Mouse (Mus musculus) mature B cell (primary cell): ENCODE results near the gene Ano6.

Source experiments
- in situ Hi-C: fragments of 300-500 bp; cut with MboI; formaldehyde crosslinking; loops from 2 replicates; pipeline ENCODE4 v1.14.3; 2019

Ano6 gene

DNA sequence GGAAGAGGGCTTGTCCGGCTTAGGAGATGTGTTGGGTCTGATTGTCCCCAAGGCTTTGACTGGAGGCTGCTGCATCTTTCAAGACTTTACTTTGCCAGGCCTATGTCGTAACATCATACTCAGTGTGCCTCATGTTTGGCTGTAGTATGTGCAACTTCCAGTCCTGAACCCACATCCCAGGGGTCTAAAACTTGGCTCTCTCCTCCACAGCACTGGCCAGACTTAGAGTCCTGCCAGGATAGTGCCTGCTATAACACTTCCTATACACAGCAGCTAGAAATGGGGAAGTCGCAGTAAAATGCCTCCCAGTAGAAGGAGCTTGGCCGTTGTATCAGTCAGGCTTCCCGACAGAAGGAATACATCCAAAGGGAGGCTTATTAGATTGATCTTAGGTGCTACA, 21.9 kb upstream of the Ano6 start:
- in situ Hi-C loops: no loop called here

DNA sequence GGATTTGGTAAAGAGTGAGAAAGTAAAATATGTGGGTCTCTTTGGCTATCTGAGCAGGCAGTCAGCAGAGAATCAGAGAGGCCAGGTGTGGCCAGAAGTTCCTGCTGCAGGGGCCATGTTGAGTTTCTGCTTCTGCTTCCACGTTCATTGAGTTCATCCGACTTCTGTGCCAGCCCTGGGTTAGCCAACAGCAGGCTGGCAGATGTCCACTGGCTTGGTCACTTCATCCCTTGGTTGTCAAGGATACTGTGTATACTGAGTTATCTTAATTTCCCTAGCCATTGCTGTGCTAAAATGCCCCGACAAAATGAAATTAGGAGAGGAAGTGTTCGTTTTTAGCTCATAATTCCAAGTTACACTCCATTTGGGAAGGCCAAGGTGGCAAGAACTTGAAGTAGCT, 21.1 kb upstream of the Ano6 start:
- in situ Hi-C loops: no loop called here

DNA sequence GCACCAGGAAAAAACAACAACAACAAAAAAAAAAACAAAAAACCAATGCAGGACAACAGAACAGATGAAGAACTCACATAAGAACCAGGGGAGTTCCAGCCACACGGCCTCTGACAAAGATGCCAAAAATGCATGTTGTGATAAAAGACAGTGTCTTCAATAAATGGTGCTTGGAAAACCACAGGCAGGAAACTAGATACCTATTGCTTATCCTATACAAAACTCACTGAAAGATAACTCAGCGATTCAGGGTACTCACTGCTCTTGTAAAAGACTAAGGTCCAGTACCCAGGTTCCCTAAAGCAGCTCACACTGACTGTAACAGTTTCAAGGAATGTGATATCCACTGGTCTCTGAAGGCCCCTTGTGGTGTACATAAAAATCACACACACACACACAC, 20.3 kb upstream of the Ano6 start:
- in situ Hi-C loops: no loop called here

DNA sequence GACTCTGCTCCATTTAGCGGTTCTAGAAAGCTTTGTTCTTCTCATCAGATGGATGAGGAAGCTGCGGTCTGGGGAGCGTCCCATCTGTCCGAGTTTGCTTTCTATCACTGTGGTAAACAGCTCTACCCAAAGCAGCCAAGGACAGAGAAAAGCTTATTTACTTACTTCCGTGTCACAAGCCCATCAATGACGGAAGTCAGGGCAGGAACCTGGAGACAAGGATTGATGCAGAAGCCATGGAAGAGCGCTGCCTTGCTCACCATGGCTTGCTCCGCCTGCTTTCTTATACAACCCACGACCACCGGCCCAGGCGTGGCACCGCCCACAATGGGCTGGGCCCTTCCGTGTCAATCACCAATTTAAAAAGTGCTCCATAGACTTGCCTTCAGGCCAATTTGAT, 18.3 kb upstream of the Ano6 start:
- in situ Hi-C loops: no loop called here

DNA sequence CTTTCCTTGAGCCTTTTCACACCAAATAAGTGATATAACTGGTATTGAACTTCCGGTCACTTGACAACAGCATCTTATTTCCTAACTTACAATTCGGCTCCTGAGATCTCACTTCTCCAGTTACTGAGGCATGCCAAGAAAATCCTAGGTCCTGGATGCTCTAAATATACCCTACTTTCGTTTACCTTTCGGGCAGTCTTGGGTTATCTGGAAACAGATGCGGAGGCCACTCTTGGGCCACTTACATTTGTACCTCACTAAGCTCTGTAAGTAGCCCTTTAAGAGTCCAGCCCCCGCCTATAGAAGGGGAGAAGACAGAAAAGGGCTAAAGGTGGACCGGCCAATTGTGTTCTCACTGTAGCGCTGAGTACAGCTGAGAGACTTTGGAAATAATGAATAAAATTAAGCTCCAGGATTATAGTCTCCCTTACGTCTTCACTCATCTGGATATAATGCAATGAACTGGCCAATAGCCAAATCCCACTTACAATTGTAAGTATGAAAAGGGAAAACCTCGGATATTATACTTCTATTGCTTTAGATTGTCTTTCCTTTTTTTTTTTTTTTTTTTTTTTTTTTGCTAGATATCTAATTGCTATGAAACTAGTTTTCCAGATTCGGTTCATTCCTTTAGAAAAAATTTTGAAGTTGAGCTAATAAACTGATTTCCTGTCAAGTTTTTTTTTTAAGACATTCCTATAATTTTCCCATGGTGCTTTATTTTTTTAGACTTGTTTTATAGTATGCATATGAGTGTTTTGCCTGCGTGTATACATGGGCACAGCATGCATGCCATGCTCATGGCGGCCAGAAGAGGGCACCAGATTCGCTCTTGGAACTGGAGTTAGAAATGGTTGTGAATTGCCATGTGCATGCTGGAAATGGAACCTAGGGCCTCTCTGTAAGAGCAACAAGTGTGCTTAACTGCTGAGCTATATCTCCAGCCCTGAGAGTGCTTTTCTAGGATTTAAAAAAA, 17.5 kb upstream of the Ano6 start:
- in situ Hi-C loops: no loop called here

DNA sequence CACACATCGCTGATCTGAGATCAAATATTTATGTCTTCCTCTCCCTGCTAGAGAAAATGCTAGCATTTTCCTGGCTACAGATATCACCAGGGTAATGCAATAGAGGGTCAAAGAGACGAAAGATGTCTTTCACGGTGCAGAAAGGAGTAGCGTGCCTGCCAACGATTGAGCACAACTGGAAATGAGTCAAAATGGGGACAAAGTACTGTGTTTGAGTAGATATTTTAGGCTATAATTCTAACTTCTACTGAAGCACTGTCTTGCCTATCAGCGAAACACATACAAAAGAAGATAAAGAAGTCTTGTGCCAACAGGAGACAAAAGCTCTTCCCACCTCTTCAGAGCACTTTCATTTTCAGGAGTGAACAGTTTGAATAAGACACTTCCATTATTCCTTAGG, 16.4 kb upstream of the Ano6 start:
- in situ Hi-C loops: no loop called here

DNA sequence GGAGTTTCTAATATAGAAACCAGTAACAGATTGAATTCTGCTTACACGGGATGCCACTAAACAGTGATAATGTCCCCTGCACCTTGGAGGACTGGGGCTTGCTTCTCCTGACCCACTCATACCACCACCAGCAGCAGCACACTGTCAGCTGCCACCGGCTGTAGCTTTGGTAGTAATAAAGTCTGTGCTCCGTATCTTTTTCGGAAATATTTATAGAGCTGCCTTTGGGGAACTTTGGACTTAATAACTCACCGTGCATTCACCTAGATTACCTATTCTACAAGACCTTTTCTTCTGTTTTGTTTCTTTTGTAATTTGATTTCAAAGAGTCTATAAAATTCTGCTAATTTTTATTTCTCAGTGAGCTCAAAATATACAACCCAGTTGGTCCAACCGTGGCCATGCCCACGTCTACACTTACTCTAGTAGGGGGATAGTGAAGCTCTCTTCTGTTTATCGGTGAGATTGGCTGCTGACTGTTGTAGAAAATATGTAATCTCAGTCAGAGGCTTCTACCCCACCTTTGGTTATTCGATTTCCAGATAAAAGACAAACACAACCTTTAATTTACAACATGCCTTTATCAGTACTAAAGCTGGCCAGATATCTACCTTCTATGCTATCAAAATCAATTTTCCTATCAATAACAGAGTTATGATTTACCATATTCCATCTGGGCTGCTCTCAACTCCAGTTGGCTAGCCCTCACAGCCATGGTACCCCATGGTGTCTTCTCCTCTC, 15.8 kb upstream of the Ano6 start:
- in situ Hi-C loops: loop anchor here (25.0 kb wide), 1 partner anchor 512 kb away; the partner anchor contains the start of gene Arid2

DNA sequence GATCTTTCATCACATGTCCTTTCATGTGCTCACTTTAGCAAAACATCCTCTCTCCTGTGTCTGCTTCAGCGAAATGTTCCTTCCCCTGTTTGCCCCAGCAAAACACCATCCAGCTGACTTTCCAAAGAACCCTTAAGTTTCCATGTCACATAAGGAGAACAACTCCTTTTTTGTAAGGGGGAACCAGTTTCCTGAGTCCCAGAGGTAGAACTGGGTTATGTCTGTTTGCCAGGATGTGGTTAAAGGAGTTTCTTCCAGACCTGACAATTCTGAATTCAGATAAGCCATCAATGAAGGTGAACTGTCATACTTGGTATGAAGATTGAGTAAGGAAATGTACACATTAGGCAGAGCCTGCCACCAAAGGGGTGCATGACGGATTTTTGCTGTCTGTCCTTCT, 12.9 kb upstream of the Ano6 start:
- in situ Hi-C loops: loop anchor here (25.0 kb wide), 1 partner anchor 510 kb away; the partner anchor contains the start of gene Arid2

DNA sequence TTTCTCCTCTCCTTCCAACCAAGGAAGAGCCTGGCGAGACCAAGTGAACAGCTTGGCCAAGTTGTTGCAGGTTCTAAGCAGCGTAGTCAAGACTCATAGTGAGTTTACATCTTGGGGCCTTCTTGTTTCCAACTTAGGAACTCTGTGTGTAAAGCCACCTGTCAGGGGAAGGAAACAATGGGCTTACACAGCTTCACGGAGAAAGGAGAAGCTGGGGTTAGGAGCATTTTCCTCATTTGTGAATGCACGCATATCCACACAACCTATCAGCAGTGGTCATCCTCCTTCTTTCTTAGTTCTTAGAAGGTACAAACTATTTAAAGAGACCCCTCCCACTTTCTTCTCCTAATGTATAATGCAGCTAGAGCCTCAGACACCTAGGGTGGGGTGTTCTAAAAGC, 11.9 kb upstream of the Ano6 start:
- in situ Hi-C loops: loop anchor here (25.0 kb wide), 1 partner anchor 509 kb away; the partner anchor contains the start of gene Arid2

DNA sequence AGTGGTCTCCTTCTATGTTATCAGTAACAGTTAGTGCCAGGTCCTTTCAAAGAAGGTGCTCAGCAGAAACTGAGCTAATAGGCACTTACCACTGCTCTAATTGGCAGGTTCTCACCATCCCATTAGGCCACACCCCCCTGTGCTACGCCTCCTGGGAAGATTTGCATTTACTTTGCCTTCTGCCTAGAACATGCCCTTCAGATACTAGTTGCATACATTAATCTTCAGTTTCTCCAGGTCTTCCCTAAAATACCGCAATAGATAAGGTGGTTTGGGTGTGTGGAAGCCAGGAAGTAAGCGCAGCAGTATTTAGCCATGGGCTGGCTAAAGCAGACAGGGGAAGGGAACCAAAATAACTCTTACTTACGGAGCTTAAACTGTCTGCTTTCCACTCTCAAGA, 4.0 kb upstream of the Ano6 start:
- in situ Hi-C loops: loop anchor here (10.0 to 25.0 kb wide), 2 partner anchors 158 to 501 kb away; partner anchors contain the start of gene Arid2

DNA sequence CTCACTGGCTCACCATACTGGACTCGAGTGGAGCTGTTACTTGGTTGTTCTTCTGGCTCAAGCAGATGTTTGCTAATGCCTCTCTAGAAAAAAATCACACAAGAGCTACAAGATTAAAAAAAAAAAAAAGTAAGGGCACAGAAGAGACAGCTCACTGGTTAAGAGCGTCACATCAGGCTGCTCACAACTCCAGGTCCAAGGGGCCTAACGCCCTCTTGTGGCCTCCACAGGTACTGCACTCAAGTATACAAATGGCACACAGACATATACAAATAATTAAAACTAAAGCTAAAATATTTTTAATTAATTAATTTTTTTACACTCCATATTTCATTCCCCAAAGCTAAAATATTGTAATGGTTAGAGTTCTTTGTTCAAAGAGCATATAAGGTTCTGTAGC, 3.1 kb upstream of the Ano6 start:
- in situ Hi-C loops: loop anchor here (10.0 to 25.0 kb wide), 2 partner anchors 157 to 500 kb away; partner anchors contain the start of gene Arid2

DNA sequence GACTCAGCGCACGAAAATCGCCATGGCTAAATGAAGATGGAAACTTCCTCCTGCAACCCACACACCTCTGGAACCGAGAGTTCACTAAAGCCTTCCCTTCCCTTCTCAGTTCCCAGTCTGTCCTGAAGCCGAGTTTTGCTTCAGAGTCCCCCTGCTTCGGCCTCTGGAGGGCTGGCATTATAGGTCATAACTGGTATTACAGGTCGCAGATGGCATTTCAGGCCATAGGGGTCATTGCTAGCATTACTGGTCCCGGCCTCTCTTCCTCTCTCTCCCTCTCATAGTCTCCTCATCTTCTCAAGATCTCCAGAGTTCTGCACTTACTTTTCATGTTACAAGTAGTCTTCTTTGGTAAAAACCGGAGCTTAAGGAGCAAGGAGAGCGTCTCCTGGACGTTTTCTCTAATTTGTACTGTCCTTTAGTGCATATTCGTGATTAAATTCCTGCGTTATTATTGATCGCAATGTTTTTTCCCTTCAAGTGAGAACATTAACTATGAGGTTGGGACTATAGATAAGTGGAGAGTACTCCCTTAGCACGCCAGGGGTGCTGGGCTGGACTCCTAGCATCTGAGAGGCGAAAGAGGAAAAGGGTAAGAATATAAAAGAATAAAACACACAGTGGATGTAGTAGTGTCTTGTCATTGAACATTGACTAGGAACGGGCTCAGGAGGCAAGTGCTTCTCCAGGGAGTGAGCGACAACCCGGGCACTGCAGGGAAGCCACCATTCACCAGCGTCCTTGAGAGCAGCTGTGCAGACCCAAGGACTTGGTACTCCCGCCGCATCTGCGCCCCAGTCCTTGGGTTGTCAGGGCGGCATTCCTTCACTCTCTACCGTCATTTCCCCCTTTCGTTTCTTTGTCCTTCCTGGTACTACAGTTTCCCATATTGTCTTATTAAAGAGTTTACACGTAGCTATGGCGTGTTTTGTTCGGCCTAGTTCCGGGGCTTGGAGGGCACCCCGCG, 798 bp upstream of the Ano6 start:
- in situ Hi-C loops: loop anchor here (10.0 to 25.0 kb wide), 2 partner anchors 155 to 497 kb away; partner anchors contain the start of gene Arid2

DNA sequence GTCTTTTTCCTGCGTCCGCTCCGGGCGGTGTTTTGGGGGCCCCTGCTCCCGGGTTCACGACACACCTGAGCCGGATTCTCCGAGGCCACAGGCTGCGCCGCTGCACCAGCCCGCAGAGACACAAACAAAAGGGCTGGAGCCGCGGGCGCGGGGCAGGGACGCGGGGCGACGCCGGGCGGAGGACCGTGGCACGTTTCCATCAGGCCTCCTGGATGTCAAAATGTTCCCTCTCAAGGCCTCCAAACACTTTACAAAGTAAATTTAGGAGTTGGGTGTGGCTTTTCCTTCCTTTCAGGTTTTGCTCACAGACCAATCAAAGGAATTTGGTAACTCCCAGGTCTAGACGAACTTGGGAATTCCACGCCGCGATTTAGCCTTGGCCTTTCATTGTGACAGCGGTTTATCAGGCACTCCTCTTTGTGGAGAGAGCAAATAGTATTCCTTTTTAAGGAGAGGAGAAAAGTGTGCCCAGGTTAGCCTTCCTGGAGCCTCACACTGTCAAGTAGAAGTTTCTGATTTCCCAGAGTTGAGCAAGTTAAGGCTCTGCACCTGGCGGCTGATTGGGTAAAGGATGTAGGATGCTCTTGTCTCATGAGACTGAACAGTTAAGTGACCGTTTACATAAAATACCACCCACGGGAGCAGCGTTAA, 623 bp downstream of the Ano6 start:
- in situ Hi-C loops: loop anchor here (25.0 kb wide), 1 partner anchor 496 kb away; the partner anchor contains the start of gene Arid2

DNA sequence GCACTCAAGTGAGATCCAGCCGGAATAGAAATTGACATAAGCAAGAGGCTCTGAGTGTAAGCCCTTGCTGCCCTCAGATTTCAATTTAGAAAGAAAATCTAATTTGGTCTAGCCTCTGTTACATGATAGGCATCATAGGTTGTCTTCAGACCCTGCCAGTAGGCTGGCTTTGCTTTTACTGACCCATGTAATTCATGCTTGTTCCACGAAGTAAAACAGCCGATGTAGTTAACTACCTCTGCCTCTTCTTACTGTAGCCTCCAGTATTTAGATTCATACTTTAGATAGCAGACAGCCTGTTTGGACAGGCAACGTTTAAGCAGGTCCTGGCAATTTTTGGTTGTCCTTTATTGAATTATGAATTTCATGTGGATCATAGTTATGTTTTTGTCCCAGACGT, 1.2 kb downstream of the Ano6 start:
- in situ Hi-C loops: loop anchor here (25.0 kb wide), 1 partner anchor 495 kb away; the partner anchor contains the start of gene Arid2

DNA sequence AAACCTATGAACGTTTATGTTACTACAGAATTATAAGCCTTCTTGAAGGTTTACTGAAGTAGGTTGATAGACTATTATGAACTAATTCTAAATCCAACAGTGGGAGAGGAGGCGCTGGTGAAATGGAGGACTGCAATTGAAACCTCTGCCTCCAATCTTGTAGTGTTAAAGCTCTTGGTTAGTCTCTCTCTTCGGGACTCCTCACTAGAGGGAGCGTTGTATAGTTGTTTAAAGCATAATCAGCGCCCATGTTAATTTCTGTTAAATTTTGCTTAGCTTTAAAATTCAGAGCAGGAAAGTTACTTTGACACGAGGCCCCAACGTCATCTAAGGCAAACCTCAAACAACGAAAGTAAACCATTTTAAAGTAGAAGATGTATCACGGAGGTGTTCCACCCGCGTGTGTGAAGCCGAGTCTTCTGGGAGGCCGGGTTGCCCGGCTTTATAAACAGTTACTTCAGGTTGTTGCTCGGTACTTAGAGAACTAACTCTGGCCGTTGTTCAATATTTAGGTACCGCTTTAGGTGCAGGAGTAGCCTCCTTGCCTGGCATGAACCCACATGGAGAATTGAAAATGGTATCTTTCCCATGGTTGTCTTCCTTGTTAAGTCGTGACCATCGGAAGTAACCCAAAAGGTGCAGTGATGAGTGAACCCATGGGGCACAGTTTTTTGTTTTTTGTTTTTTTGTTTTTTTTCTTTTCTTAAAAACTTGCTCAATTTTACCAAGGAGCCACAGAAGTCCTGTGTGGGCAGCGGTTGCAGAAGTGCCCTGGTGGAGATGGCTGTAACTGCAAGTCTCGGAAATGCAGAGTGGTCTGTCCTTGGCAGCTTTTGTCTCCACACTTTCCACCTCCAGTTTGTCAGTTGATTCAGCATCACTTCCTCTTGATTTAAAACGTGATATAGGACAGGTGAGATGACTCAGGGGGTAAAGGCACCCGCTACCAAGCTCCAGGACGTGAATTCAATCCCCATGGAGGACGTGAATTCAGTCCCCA, 1.9 kb downstream of the Ano6 start:
- in situ Hi-C loops: loop anchor here (25.0 kb wide), 1 partner anchor 495 kb away; the partner anchor contains the start of gene Arid2

DNA sequence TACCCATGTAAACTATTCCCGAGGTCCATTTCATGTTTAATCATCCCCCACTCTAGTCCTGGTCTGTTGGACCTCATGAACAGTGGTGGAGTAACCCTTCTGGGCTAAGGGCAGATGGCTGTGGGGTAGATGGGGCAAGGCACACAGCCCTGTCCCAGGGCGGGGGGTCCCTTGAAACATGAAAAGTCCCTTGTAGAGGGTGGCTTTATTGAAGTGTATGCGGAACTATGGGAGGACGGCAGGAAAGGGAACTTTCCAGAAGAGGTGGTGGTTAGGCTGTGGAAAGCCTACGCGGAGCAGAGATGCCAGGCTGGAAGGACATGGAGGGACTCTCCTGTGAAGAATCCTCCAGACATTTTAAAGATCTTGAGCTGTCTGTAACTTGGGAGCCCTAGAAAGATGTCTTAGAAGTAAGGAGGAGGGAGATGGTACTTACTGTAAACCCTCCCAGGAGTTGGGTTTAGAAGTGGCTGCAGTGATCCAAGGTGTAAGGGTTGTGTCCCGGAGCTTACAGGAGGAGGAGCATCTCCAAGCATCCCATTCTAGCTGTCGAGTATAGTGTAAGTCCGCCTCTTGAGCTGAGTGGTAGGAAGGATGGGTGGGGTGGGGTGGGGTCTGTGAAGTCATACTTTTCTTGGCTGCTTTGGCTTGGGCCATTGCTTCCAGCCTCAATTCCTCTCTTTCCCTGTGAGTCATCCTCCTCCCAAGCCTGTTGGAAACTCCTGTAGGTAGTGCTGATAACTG, 3.3 kb downstream of the Ano6 start:
- in situ Hi-C loops: loop anchor here (25.0 kb wide), 1 partner anchor 493 kb away; the partner anchor contains the start of gene Arid2

DNA sequence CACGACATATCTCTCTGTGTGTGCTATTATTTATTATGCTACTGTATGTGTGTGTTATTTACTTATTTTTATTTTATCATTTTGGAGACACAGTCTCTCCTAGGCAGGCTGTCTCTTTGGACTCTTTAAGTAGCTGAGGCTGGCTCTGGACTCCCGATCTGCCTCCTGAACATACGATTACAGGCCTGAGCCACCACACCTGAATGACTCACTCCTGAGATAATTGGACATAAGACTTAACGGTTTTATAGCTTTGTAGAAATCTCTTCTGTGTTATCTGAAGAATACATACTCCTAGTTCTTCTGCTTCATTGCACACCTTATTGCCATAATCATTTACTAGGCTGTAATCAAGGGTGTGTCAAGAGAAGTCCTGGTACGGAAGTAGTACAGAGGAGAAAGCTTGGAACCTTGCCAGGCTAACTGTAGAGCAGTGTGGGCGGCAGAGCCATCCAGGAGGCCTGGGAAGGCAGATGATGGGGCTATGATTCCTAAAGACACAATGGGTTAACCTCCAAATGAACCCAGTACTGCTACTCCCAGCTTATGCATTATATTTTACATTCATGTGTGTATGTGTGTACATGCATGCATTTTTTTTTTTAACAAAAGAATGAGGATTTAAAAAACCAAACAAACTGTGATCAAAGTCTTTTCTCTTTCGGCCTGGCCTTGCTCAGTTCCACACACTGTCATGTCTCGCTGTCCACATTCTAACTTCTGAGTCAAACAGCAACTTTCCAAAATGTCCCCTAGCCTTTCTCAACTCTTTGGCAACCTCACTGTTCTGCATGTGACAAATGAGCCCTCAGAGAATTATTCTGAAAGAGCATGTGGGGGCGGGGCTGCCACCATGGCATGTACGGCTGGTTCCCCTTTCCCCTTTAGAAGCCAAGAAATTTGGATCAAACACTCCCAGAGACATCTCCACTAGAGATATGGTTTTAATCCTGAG, 4.2 kb downstream of the Ano6 start:
- in situ Hi-C loops: loop anchor here (25.0 kb wide), 1 partner anchor 492 kb away; the partner anchor contains the start of gene Arid2
